Mouse (Mus musculus) thymus, adult 2 months (tissue): ENCODE data around the gene Rrn3.
"Not testable (repeated sequence)": the region's sequence is repeated elsewhere in the genome, so short reads cannot be mapped to it uniquely, and the experiment has no call there.

Experiments
- CTCF ChIP-seq: fragments of 200-500 bp; IDR thresholded peaks from 2 replicates; pipeline ENCODE4 v1.5.1; 2012; ENCODE audit warnings: mild to moderate bottlenecking, control low read depth, low read length, moderate library complexity, borderline replicate concordance; ENCODE audit not compliant: control insufficient read depth, poor library complexity, insufficient read depth; ENCODE audit errors: extremely low read depth
- POLR2A ChIP-seq: fragments of 200-500 bp; IDR thresholded peaks from 2 replicates; pipeline ENCODE4 v1.6.1; 2012; ENCODE audit warnings: mild to moderate bottlenecking, low read length, control low read depth, moderate library complexity; ENCODE audit not compliant: control insufficient read depth, poor library complexity, insufficient read depth; ENCODE audit errors: extremely low read depth

DNA sequence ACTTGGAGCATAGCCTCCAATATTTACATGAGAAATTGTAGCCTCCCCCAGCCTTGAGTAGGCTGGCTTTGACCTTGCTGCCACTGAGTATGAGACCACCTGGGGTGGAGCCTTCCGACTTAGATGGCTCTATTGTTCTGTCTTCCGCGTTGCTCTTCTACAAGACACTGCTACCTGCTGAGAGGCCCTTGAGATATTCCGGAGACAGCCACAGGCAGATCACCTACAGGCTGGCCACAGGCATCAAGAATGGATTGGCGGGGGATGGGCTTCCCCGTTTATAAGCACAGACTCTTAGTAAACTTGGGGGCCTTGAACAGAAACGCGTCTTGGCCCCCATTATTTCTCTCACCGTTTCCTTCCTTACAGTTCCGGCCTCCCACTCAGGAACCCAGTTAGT is 31.7 kb upstream of the Rrn3 start:
- not testable (repeated sequence) for TF ChIP-seq CTCF, POLR2A
